Mouse (Mus musculus) bone marrow, adult 2 months (tissue): Measurements from ENCODE around the gene Gla. TPM values are rescaled to one million over a fixed set of nuclear protein-coding genes. Genes with fewer than 3 reads are reported as not detected.

Experiments used
- H3K27ac ChIP-seq: fragments of 200-500 bp; 2 replicates; pipeline ENCODE4 v1.5.1; 2012; ENCODE audit warnings: low read depth, mild to moderate bottlenecking, control low read depth, inconsistent platforms, low read length; ENCODE audit not compliant: control insufficient read depth, poor library complexity, insufficient read depth
- H3K4me1 ChIP-seq: fragments of 200-500 bp; 2 replicates; pipeline ENCODE4 v1.6.1; 2011; ENCODE audit warnings: low read length; ENCODE audit not compliant: control insufficient read depth, insufficient read depth
- H3K4me3 ChIP-seq: fragments of 200-500 bp; replicated peaks from 2 replicates; pipeline ENCODE3; 2011; ENCODE audit warnings: mild to moderate bottlenecking, low read depth, low read length, control low read depth; ENCODE audit not compliant: control insufficient read depth
- CTCF ChIP-seq: fragments of 200-500 bp; IDR thresholded peaks from 2 replicates; pipeline ENCODE4 v1.5.1; 2011; ENCODE audit warnings: low read length, control low read depth; ENCODE audit not compliant: control insufficient read depth, insufficient read depth
- POLR2A ChIP-seq: fragments of 200-500 bp; IDR thresholded peaks from 2 replicates; pipeline ENCODE4 v1.6.1; 2011; ENCODE audit warnings: low read depth, mild to moderate bottlenecking, control low read depth, low read length, borderline replicate concordance; ENCODE audit not compliant: control insufficient read depth
- WGBS: fragments of 180-500 bp; shearing (Covaris S2); methylation state at CpG from one replicate; pipeline ENCODE4 v1.1.7; 2018; 5-methylcytosine and 5-hydroxymethylcytosine counted together
- polyA plus RNA-seq: library from polyadenylated mRNA; stranded (reverse); fragments of >200 nt; gene quantifications from 2 replicates; pipeline ENCODE4 v1.2.4, GENCODE M21; 2011; ENCODE audit warnings: low replicate concordance; ENCODE audit not compliant: missing spikeins, insufficient read depth, insufficient read length

Gene Gla
- polyA plus RNA-seq, 1 experiment, result 6.8 TPM

- peak within 1 kb of the TSS; percentile 86 for H3K4me3 ChIP-seq
- WGBS, result 16% methylated on average over 11 of the region's 11 CpGs
- TF ChIP-seq CTCF (no peak), POLR2A (no peak)
- H3K27ac ChIP-seq, result peak within 1 kb of the TSS; percentile 89
- no peaks in the 10 kb centered on the region; the same call in 1 of the 2 replicates for H3K4me1 ChIP-seq
These were observed 17.8 kb downstream of the Gla start, which contains the start of gene Btk for GRCm38 (mm10) chrX:134582888-134583669. Gene Btk, minus strand, starts transcription at chrX:134583570.

- no peak for TF ChIP-seq CTCF
- no peak for TF ChIP-seq POLR2A
- Histone ChIP-seq H3K4me3 (peak overlapping the region; percentile 86), H3K27ac (peak overlapping the region; percentile 83), H3K4me1 (no peaks in the 10 kb centered on the region; the same call in 1 of the 2 replicates)
- WGBS, result 12% methylated on average over 11 of the region's 11 CpGs
These were observed 18.7 kb downstream of the Gla start for GRCm38 (mm10) chrX:134582270-134582669.

DNA sequence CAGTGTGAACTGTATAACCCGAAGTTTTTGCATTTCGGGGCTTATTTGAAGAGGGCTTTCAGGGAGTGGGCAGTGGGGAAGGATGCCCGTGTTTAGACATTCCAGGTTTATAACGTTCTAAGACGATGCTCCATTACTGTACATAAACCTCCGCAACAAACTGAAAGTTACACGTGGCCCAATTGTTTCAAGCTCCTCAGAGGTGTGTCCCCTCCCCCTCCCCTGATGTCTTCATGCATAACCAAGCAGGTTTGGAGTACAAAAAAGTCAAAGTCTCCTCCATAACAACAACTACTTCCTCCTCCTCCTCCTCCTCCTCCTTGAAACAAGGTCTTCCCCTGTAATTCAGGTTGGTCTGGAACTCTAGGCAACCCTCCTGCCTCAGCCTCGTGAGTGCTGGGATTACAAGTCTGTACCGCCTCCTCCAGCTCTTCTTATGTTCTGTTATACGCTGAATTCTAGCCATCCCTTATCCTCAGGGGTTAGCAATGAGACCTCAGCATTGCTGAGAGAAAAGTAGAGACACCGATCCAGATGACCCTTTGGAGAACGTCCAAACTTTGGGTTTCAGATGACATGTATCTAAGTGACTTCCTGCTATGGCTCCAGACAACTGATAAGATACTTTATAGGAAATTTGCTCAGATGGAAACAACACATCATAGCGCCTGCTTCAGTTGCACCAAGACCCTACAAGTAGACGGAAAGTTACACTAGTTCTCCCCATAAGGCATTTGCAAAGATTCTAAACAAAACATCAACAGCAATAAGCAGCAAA, 20.2 kb downstream of the Gla start:
- H3K27ac ChIP-seq, result peak overlapping the region; percentile 39; the same call in 1 of the 2 replicates
- no peaks in the 10 kb centered on the region; the same call in 1 of the 2 replicates for H3K4me1 ChIP-seq
- no peak for TF ChIP-seq CTCF
- no peak for TF ChIP-seq POLR2A
- H3K4me3 ChIP-seq, result peak overlapping the region; percentile 47
- 54% methylated on average over 14 of the region's 14 CpGs for WGBS

GRCm38 (mm10) chrX:134577896-134578295, 23.0 kb downstream of the Gla start:
- Histone ChIP-seq H3K27ac (no peak overlapping the region), H3K4me3 (no peak overlapping the region), H3K4me1 (no peaks in the 10 kb centered on the region; the same call in 1 of the 2 replicates)
- TF ChIP-seq CTCF, result no peak
- TF ChIP-seq POLR2A, result no peak
- 39% methylated on average over 4 of the region's 4 CpGs for WGBS

GRCm38 (mm10) chrX:134566536-134567222, 34.2 kb downstream of the Gla start:
- Histone ChIP-seq H3K4me1 (no peaks in the 10 kb centered on the region; the same call in 1 of the 2 replicates), H3K4me3 (no peak overlapping the region), H3K27ac (no peak overlapping the region)
- no peak for TF ChIP-seq CTCF
- no peak for TF ChIP-seq POLR2A
- WGBS, result 47% methylated on average over 8 of the region's 8 CpGs

GRCm38 (mm10) chrX:134564326-134564725, 36.6 kb downstream of the Gla start:
- 22% methylated on average over 4 of the region's 4 CpGs for WGBS
- no peak overlapping the region for H3K4me3 ChIP-seq
- H3K27ac ChIP-seq, result no peak overlapping the region
- TF ChIP-seq CTCF (no peak), POLR2A (no peak)
- H3K4me1 ChIP-seq, result no peaks in the 10 kb centered on the region; the same call in 1 of the 2 replicates

DNA sequence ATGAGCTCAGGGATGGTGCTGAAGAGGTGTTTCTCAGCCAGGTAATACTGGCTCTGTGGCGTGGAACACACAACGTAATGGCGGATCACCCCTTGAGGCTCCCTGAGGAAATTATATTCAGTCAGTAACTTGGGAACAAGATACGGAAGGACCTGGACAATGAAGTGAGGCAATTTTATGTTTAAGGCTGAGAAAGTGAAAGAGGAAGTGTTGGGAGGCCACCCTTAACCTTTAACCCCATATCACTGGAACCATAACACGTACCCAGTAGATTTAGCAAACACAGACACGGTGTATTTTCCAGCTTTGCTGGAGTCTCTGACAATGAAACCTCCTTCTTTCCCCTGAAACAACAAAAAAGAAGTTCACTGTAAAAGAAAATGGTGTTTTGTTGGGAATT, 46.5 kb downstream of the Gla start:
- no peak overlapping the region for H3K27ac ChIP-seq
- 56% methylated on average over 6 of the region's 6 CpGs for WGBS
- TF ChIP-seq CTCF (no peak), POLR2A (no peak)
- no peak overlapping the region for H3K4me3 ChIP-seq
- 0 out of 2 replicates have a peak, but pooled peaks cover 1% of the 10 kb centered on the region for H3K4me1 ChIP-seq
